Mouse (Mus musculus): ENCODE results near the gene Fxyd2.

Fxyd2 gene

DNA sequence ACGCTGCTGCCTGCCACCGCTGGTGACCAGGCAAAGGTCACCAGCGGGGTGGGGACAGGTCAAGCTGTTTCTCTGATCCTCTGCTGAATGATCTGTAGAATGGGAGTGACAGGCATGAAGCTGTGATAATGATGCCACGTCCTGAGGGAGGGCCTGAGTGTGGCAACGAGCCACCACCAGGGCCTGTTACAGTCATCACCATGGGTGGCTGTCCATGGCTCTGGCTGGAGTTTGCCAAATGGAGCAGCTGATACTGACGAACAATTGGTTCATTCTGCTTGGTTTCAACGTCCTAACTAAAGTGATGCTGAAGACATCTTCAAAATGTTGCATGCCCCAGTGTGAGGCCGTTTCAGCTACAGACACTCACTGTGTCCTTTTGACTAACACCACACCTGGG is 18.8 kb downstream of the Fxyd2 start:
- no peak for ATAC-seq (ENCODE audit: insufficient number of reproducible peaks, low FRiP score, low TSS enrichment)

DNA sequence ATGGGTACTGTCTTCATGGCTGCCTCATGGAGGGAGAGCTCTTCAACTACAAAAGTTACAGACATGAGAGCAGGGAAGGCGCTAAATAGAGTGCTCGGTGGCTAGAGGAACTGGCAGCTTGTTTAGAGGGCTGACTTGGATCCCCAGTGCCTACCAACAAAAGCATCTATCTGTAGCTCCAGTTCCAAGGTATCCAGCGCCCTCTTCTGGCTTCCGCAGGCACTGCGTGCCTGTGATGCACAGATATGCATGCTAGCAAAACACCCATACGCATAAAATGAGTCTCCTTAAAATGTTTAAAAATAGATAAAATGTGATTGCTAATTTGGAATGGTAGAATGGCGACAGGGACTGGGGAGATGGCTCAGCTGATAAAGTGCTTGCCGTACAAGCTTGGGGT is 21.7 kb downstream of the Fxyd2 start:
- no peak for ATAC-seq (ENCODE audit: insufficient number of reproducible peaks, low FRiP score, low TSS enrichment)

DNA sequence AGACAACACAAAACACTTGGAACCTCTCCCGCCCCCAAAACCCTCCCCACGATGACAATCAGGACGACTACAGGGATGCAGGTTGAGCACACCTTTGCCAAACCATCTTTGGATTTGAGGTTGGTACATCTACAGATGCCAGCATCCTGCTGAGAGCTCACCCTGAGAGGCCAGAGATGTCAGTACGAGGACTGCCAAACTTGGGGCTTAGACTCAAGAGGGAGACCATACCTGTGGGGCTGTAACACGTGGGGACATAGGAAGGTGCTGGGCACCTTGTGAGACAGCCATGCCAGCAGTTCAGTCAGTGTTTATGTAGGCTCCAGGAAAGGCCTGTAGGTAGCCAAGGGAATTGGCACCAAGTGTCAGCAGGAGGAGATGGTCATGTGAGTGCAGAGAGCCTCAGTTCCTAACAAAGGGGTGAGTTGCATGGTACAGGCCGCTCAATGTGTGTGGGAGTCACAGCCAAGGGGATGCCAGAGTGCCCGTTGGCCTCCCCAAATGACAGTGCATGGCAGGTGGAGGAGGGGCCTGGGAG is 23.4 kb downstream of the Fxyd2 start:
- ATAC-seq (ENCODE audit: insufficient number of reproducible peaks, low FRiP score, low TSS enrichment): 0 out of 2 replicates have a peak, but pooled peaks have one; percentile 28

DNA sequence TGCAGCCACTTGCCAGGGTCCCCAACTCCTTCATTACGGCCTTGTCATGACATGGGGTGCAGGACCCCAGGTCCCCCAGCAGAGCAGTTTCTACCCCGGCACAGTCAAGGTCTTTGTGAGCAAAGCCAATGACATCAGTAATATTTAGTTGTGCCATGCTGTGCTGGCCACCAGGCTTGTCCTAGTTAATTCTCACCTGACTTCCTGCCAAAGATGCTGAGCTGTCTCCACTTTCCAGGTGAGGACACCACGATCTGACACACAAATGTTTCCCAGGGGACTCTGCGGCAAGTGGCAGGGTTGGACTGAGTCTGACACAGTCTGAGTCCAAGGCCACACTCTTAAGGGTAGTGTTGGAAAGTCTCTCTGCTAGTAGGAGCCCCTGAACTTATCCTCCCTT is 27.0 kb downstream of the Fxyd2 start, which contains the start of gene Dscaml1:
Gene Dscaml1, plus strand, starts transcription at position 173 of the 400 bp plus-strand sequence.
- peak; percentile 47 for ATAC-seq (ENCODE audit: insufficient number of reproducible peaks, low FRiP score, low TSS enrichment)

DNA sequence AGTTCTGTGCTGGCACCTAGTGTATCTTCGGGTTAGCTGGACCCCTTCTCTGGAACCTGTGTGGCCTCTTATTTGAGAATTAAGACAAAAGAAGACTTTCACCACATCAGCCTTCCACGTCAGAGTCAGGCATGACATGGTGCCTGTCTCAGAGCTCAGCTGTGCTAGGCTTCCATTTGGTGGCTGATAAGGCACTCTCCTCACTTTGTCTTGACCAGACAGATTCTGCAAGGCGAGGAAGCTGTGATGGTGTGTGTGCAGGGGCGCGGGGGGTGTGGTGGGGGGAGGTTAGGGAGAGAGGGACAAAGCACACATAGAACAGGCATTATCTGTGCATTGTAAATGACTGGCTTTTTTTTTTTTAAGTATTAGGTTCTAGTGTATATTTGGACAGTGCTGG is 29.9 kb downstream of the Fxyd2 start:
- ATAC-seq (ENCODE audit: insufficient number of reproducible peaks, low FRiP score, low TSS enrichment): no peak

DNA sequence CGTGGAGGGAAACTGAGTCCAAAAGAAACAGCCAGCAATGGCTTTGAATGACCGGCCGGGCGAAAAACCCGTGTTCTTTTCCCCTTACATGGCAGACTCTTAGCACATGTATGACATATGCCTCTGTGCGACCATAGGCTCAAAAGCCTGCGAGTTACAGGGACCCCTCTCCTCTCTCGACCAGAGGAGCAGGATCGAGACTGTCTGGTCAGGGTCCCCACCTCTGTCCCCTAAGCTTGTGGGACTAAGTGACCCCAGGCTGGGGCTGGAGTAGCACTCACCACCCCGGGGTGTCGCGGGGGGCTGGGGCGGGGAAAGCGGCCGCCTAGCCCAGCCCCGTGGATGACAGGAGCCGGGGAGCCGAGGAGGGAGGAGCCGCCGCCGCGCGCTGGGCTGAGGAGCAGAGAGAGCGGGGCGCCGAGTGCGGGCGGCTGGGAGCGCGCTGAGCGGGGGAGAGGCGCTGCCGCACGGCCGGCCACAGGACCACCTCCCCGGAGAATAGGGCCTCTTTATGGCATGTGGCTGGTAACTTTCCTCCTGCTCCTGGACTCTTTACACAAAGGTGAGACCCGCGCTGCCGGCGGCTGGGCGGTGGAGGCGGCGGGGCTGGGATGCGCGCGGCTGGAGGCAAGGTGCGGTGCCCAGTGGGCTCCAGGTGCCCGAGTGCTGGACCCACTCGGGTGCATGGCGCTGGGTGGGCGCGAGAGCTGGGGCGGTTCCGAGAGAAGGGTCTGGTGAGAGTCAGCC is 30.7 kb downstream of the Fxyd2 start:
- 0 out of 2 replicates have a peak, but pooled peaks have one; percentile 33 for ATAC-seq (ENCODE audit: insufficient number of reproducible peaks, low FRiP score, low TSS enrichment)

DNA sequence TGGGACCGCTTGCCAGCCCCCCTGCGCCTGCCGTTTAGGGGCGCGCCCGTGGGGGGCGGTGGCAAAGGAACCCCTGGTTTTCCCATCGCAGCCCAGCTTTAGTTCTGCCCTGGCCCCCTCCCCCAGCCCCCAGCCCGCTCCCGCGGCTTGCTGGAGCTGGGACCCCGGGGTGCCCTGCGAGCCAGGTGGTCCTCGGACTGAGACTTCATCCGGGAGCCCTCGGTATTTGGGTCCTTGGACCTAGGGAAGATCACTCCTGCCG is 31.2 kb downstream of the Fxyd2 start:
- no peak for ATAC-seq (ENCODE audit: insufficient number of reproducible peaks, low FRiP score, low TSS enrichment)

DNA sequence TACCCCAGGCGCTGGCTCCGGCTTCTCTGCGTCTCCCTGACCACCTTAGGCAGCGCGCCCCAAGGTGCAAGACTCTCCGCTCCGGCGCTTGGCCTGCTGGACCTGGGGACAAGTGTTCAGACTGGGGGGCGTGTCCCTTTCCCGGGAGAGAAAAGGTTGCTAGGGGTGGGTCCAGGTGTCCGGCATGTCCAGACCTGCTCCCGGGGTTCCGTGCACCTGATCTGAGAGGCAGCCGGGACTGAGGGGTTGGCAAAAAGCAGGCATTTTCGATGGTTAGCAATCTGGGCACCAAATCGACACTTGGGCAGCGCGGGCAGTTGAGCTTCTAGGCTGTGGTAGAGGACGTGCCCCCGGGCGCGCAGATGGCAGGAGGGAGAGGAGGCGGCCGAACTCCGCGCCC is 31.7 kb downstream of the Fxyd2 start:
- ATAC-seq (ENCODE audit: insufficient number of reproducible peaks, low FRiP score, low TSS enrichment): 0 out of 2 replicates have a peak, but pooled peaks have one; percentile 5

DNA sequence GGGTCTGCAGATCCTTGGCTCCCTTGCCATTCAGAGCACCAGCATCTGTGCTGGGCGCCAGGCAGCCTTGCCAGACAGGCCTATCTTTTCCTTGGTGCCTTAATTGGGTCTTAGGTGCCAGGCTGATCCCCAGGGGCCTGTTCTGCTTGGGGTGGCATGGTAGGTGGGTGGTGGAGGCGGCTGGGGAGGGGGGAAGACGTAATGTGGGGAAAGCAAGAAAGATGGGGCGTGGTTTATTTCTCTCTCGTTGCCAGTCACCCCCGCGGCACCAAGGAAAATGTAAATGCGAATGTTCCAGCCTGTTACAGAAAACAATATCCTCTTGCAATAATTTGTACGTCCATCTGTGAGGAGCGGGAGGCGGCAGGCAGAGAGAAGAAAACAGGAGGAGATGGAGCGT is 33.2 kb downstream of the Fxyd2 start:
- ATAC-seq (ENCODE audit: insufficient number of reproducible peaks, low FRiP score, low TSS enrichment): no peak

DNA sequence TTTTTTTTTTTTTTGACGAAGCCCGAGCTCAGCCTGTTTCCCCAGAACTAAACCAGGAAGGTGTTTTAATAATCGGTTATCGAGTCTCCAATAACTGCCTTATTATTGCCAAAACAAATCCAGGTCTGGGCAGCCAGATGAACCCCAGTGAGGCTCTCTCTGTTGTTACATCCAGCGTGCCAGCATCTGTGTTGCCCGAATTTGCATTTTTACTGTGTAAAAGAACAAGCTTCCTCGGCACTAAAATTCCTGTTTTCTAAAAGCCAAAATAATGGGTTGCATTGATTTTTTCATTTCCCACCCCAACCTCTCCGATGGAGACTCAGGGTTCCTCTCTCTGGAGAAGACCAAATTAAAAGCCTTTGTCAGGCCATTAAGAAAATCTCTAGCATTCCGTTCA is 33.6 kb downstream of the Fxyd2 start:
- ATAC-seq (ENCODE audit: insufficient number of reproducible peaks, low FRiP score, low TSS enrichment): no peak

DNA sequence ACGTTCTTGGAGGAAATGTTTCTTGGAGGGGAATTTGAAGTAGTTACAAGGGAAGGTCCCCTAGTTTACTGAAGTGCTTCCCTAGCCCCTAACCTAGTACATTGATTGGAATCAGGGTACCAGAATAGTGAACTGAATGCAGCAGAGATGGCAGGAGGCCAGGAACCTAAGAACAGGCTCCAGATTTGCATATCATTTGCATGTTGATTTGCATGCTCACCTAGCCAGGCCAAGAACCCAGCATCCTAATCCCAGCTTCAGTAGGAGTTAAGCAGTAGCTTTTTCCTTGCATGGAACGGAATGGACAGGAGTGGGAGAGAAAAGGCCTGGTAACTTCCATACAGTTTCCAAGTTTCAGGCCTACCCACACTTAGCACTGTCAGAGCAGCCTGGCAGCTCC is 34.7 kb downstream of the Fxyd2 start:
- ATAC-seq (ENCODE audit: insufficient number of reproducible peaks, low FRiP score, low TSS enrichment): no peak

DNA sequence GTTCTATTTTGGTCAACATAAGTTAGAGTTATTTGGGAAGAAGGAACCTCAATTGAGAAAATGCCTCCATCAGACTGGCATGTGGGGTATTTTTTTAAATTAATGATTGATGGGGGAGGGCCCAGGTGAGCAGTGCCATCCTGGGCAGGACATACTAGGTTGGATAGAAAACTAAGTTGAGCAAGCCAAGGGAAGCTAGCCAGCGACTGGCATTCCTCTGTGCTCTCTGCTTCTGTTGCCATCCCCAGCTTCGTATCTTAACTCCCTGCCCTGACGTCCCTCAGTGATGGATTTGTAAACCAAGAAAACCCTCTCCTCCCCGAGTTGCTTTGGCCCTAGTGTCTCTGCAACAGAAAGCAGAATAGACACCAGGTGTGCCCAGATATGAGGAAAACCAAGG is 39.6 kb downstream of the Fxyd2 start:
- ATAC-seq (ENCODE audit: insufficient number of reproducible peaks, low FRiP score, low TSS enrichment): no peak

DNA sequence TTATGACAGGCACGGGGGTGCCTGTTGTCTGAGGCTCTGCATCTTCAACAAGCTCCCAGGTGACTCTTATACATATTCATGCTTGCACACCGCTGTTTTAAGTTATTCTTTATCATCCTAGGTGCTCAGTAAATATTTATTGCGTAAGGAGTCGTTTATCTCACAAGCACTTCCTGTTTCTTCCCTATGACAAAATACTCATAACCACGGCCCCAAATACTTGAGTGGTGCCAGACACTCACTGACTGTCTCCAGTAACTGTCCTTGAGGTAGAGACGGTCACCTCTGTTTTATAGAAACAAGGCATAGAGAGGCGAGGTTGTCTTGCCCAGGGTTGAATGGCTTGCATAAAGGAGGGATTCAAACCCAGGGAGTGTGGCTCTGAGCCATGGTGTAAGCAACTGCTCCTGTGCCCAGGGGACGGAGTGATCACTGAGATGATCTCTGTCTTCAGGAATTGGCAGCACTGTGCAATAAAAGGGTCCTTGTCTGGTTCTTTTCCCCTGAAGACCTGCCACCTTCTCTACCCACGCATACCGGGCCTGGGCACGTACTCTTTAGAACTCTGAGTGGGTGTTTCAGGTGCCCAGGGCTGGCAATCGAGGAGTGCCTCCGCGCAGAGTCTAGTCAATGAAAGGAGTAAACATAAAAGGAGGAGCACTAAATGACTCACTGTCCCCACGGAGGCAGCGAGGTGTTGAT is 40.8 kb downstream of the Fxyd2 start:
- ATAC-seq (ENCODE audit: insufficient number of reproducible peaks, low FRiP score, low TSS enrichment): no peak

DNA sequence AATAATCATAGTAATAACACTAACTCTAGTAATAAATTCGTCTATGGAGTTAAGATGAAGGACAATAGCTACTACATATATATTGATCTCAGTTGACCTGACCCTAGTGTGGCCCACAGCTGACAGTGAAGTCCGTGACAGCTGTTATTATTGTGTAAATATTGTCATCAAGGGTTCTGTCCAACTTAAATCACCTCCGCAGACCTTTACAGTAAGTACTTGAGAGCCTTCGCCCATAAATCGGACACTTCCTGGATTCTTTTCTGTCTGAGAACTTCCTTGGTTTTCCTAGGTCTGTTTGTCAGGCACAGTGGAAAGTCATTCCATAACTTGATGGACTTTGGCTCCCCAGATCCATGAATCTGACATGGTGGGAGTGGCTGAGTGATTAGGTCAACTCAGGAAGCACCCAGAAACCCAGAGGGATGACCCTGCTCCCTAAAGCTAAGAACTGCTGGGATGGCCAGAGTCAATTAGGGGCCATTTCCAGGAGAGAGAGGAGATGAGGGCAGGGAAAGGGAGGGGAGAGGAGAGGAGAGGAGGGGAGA is 44.9 kb downstream of the Fxyd2 start:
- ATAC-seq (ENCODE audit: insufficient number of reproducible peaks, low FRiP score, low TSS enrichment): no peak

DNA sequence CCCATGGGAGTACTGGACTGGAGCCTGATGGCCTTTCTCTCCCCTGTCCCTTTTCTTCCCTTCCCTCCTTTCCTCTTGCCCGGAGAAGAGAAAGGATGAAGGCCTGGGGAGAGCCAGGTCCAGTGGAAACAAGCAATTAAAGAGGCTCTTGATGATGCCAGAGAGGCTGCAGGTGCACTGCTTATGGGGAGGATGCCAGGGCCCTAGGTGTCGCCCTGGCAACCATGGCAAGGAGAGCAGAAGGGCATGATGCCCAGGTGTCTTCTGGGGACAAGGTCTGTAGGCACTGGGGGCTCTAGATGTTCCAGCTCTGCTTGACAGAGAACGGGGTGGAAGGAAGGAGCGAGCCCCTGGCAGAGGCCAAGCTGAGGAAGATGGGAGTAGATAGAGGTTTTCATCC is 50.2 kb downstream of the Fxyd2 start:
- peak; percentile 70; the same call in 1 of the 2 replicates for ATAC-seq (ENCODE audit: insufficient number of reproducible peaks, low FRiP score, low TSS enrichment)

DNA sequence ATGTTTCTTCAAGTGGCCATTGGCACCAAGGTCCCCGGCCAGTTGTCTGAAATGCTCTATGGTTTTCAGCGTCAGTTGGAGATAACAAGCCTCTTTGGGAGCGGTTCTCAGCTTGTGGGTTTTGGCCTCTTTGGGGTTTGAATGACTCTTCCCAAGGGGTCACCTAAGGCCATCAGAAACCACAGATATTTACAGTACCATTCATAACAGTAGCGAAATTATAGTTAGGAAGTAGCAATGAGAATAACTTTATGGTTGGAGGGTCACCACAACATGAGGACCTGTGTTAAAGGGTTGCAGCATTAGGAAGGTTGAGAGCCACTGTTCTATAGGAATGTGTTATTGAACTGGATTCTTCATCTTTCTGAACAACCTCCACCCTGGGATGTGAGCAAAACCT is 51.9 kb downstream of the Fxyd2 start:
- ATAC-seq (ENCODE audit: insufficient number of reproducible peaks, low FRiP score, low TSS enrichment): no peak

DNA sequence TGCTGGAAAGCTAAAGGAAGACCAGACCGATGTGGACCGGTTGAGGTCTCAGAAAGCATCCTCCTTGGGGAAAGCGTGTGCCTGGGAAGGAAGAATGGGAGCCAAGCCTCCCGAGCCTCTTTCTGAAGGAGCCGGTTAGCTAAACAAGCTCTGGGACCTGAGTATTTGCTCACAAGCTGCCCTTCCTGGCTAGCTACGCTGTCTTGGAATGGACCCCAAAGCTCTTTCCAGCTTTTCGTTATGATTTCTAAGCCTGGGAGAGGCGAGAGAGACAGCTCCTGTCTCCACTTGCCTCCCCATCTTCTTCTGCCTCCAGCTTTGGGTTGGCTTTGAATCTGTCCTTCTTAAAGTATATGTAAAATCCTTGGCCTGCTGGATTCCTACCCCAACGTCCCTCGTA is 54.6 kb downstream of the Fxyd2 start:
- ATAC-seq (ENCODE audit: insufficient number of reproducible peaks, low FRiP score, low TSS enrichment): no peak

DNA sequence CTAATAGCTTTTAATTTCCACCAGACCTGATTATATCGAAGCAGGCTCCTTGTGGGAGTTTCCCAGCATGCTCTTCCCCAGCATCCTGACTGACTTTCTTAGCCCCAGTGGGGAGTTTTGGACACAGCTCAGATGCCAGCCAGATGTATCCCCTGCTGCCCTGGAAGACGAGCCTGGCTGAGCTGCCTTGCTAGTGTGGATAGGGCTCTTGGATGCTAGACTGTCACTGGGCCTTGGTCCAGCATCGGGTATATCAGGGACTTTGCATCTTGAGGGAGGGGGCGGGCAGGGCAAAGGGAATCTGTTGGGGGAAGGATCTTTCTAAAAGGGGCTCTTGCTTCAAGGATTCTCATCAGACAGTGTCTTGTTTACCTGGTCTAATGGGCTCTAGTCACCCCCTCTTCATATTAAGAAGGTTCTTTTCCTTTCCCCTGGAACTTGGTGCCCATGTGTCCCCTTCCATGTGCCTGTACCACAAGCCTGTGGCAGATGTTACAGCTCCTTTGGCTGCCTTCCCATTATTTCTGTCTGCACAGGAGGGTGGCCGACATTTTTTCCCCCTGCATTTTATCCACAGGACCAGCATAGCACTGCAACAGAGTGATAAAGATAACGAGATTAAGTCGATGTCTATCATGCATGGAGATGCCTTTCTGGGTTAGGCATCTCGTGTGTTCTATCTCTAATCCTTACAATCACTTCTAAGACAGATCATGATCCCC is 55.6 kb downstream of the Fxyd2 start:
- ATAC-seq (ENCODE audit: insufficient number of reproducible peaks, low FRiP score, low TSS enrichment): no peak

DNA sequence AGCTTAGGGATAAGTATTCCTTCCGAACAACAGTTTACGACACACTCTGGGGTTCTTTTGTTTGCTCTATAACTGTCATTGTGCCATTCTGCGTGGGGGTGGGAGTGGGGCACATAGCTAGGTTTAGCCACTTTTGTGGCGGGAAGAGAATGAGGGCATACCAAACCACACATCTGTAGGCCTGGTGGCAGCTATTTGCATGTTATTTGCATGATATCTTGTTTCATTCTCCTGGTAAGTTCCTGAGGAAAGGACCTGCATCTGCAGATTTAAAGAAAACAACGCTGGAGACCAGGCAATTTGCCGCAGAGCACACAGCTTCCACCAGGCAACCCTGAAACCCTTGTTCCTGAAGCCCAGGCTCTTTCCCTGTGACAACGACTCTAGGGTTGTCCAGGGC is 57.7 kb downstream of the Fxyd2 start:
- no peak for ATAC-seq (ENCODE audit: insufficient number of reproducible peaks, low FRiP score, low TSS enrichment)

DNA sequence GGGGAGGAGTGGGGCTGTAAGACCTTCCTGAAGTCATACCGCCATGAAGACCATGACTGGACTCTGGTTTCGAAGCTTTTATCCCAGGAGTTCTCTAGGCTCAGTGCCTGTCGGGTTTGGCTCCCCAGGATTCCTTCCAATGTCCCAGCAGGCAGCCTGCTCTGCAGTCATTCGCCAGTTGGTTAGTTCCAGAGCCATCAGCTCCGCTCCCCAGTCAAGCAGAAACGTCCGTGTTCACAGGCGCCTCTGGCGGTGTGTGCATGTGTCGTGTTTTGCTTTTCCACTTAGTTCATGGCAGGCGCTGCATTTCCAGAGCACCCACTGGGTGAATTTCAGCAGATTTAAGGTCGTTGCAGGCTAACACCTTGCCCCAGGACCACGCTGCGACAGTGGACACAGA is 58.9 kb downstream of the Fxyd2 start:
- ATAC-seq (ENCODE audit: insufficient number of reproducible peaks, low FRiP score, low TSS enrichment): no peak

All from cerebellum, adult (tissue).